Mouse (Mus musculus): ENCODE results near the gene Gucd1.

- TF ChIP-seq CTCF (IDR thresholded peaks at IDR 0.05; ENCODE audit: borderline replicate concordance, control insufficient read depth, extremely low read depth, insufficient read depth, low read length, poor library complexity) (no peak), POLR2A (IDR thresholded peaks at IDR 0.05; ENCODE audit: control insufficient read depth, extremely low read depth, insufficient read depth, low read length, poor library complexity) (no peak)
These were observed 190.7 kb downstream of the Gucd1 start for GRCm38 (mm10) chr10:75327081-75327480.
